ENCODE assay signal across 8 mouse cellular contexts in genomic region chr16:21615802-21616201, GRCm38 (mm10).
DNase-seq lines count a peak whose midpoint lies in the region; ATAC-seq and TF ChIP-seq lines count a peak whose summit lies in the region.

No protein-coding gene starts in this region.

- no peaks in the 10 kb centered on the region for H3K9me3 ChIP-seq in liver, embryonic 12.5 days (replicated peaks)

- H3K4me2 ChIP-seq in liver, embryonic 12.5 days, result no peak overlapping the region

- peak in 1 of 2 experiments; percentile 21 for DNase-seq in cerebellum, adult 2 months
- DNase-seq in cerebellum, adult 11 months, result no peak
- DNase-seq in liver, result peak; percentile 9
- peak; percentile 59 for DNase-seq in brain, embryonic 14.5 days (ENCODE audit: low read depth)
- DNase-seq in kidney, postnatal 14 days, result peak; percentile 42
- DNase-seq in splenic B cell, adult 2 months (ENCODE audit: low read depth, low spot score), result peak; percentile 60
- no peak for DNase-seq in layer of hippocampus, adult 9-11 months

- H3K4me3 ChIP-seq in cerebellum, adult 2 months (replicated peaks; ENCODE audit: insufficient read depth, low read depth, low read length), result no peak overlapping the region
- no peak overlapping the region for H3K4me3 ChIP-seq in liver, embryonic 12.5 days

- no peak for TF ChIP-seq POLR2A in cerebellum, adult 2 months (IDR thresholded peaks at IDR 0.05; ENCODE audit: borderline replicate concordance, insufficient read depth, low read length)
- TF ChIP-seq POLR2A in brain, embryonic 14.5 days (IDR thresholded peaks at IDR 0.05; ENCODE audit: borderline replicate concordance, extremely low read depth, insufficient read depth, insufficient read length, poor library complexity, severe bottlenecking), result no peak

- H3K27me3 ChIP-seq in cerebellum, adult 2 months (ENCODE audit: control insufficient read depth, insufficient read depth, low read length), result no peaks in the 10 kb centered on the region
- no peaks in the 10 kb centered on the region for H3K27me3 ChIP-seq in liver, embryonic 12.5 days (replicated peaks)
- no peaks in the 10 kb centered on the region for H3K27me3 ChIP-seq in splenic B cell, adult 2 months (ENCODE audit: control insufficient read depth, insufficient read depth, low read length, poor library complexity, severe bottlenecking)

- no peak overlapping the region for H3K27ac ChIP-seq in cerebellum, adult 2 months (ENCODE audit: insufficient read depth, low read length)
- H3K27ac ChIP-seq in liver, embryonic 12.5 days, result no peak overlapping the region

- no peaks in the 10 kb centered on the region for H3K36me3 ChIP-seq in liver, embryonic 12.5 days
- no peaks in the 10 kb centered on the region; the same call in 1 of the 2 replicates for H3K36me3 ChIP-seq in splenic B cell, adult 2 months (ENCODE audit: control insufficient read depth, insufficient read depth, low read length, poor library complexity, severe bottlenecking)

- no peaks in the 10 kb centered on the region for H3K4me1 ChIP-seq in cerebellum, adult 2 months (ENCODE audit: control insufficient read depth, insufficient read depth, low read length)
- no peaks in the 10 kb centered on the region for H3K4me1 ChIP-seq in liver, embryonic 12.5 days

- WGBS in cerebellum, adult 2 months, result 53% methylated on average over 7 of the region's 7 CpGs
- WGBS in liver, embryonic 12.5 days (ENCODE audit: insufficient replicate concordance), result 55% methylated on average over 7 of the region's 7 CpGs

- no peak overlapping the region for H3K9ac ChIP-seq in liver, embryonic 12.5 days

- peak; percentile 50; the same call in 1 of the 2 replicates for TF ChIP-seq CTCF in cerebellum, adult 2 months (IDR thresholded peaks at IDR 0.05; ENCODE audit: borderline replicate concordance, insufficient read depth, low read depth, low read length)
- TF ChIP-seq CTCF in brain, embryonic 14.5 days (IDR thresholded peaks at IDR 0.05; ENCODE audit: borderline replicate concordance, extremely low read depth, insufficient read depth, insufficient read length), result peak; percentile 54; the same call in 1 of the 2 replicates

- no peak for ATAC-seq in liver, embryonic 12.5 days

Comparison
In these comparisons a context has a peak if more than half of its experiments do, and no peak if none do; other contexts are left out.
1. DNase-seq: peak in liver (single experiment), brain, embryonic 14.5 days (single experiment), kidney, postnatal 14 days (single experiment) and splenic B cell, adult 2 months (single experiment); none in cerebellum, adult 11 months (single experiment) and layer of hippocampus, adult 9-11 months (single experiment).